Mouse (Mus musculus): ENCODE results near the gene Bckdhb.

GRCm38 (mm10) chr9:84112319-84112718 is 187.4 kb downstream of the Bckdhb start:
- no peak for TF ChIP-seq CTCF (IDR thresholded peaks at IDR 0.05; ENCODE audit: borderline replicate concordance, extremely low read depth, insufficient read depth, insufficient read length)
- TF ChIP-seq POLR2A (IDR thresholded peaks at IDR 0.05; ENCODE audit: borderline replicate concordance, extremely low read depth, insufficient read depth, insufficient read length, poor library complexity, severe bottlenecking) = no peak
